Mouse (Mus musculus) myocyte (in vitro differentiated cells): ENCODE measurements at regions not wholly inside any gene's neighbourhood (a gene's known extent, or its start where the extent isn't known, plus 50 kb on each side); places are given as distances from the start of the nearest gene placed in this dataset.

ENCODE experiments used
- MAX ChIP-seq: IDR thresholded peaks from one replicate; pipeline ENCODE4 v1.6.1; 2011; ENCODE audit warnings: low read depth, mild to moderate bottlenecking, control low read depth
- POLR2A ChIP-seq: IDR thresholded peaks from one replicate; pipeline ENCODE4 v1.6.1; 2011; ENCODE audit warnings: low read depth, mild to moderate bottlenecking, control low read depth, moderate library complexity; ENCODE audit not compliant: insufficient read length
- SRF ChIP-seq: IDR thresholded peaks from one replicate; pipeline ENCODE4 v1.6.1; 2011; ENCODE audit warnings: low read depth; ENCODE audit not compliant: control insufficient read depth, insufficient read length
- USF1 ChIP-seq: IDR thresholded peaks from one replicate; pipeline ENCODE4 v1.6.1; 2011; ENCODE audit warnings: low read depth, mild to moderate bottlenecking, control low read depth, moderate library complexity

GRCm38 (mm10) chr2:72829139-72829538 lies 151.1 kb downstream of the Sp3 start:
- TF ChIP-seq POLR2A (no peak), USF1 (no peak), MAX (no peak), SRF (no peak)
